Mouse (Mus musculus): ENCODE results near the gene Hoxd8. TPM values are rescaled to one million over a fixed set of nuclear protein-coding genes. Genes with fewer than 3 reads are reported as not detected.

The Hoxd8 gene
- total RNA-seq, 2 experiments from 2014 or later, result 11.7 to 30.6 TPM

- DNase-seq, result no peak
Measured at GRCm38 (mm10) chr2:74735851-74736687, 31.7 kb downstream of the Hoxd8 start.

DNA sequence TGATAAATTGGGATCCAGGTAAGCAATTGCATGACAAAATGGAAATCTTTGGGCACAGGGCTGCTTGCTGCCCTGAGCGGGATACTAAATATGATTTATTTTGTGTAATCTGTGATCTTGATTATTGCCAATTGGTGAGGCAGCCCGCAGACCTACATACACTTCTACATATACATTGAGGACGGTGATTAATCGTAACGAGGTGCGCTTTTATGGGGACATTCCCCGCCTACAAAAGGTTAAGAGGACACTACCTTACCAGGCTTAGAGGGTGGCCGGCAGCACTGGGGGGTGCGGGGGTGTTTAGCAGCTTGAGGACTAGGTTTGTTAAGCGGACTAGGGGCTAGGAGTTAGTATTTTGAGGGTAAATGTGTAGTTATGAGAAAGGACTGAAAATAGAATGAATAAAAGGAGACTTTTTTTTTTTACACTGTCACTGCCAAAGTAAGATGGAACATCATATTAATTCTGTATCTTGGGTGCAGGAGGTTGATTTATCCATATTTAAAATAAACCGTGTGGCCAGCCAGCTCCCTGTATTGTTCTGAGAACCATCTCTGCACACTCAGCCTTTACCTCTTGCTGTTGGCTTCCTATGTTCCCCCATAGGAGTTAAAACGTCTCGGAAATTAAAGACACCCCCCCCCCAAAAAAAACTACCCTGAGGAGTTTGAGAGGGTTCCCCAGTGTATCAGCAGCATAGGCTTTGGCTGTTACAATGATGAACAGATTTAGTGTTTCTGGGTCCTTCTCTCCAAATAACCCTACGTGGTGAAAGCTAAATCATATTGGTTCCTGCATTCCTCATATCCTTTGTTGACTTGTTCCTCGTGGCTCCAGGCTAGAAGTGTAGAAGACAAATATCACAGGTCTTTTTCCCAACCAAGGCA, 32.5 kb downstream of the Hoxd8 start:
- DNase-seq, result no peak

DNA sequence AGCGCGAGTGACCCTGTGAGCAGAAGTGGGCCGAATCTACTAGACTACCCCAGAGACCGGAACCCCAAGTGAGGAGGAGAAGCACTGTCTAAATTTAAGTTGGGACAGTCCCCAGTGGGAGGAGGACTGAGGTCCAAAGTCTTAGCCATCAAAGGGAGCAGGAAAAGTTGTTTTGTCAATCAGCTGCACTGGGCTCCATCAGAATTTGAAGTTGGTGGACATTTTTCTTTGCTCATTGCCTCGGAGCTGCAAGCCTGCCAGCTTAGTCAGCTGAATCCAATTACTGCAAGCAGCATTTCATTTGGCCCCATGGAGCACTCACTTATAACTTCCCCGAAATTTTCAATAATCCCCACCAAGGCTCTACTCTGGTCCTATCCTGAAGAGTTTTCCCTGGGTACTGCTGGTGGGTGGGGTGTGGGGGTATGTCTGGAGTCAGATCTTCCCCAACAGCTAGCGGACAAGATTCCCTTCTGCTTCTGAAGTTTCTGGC, 33.2 kb downstream of the Hoxd8 start:
- no peak for DNase-seq

DNA sequence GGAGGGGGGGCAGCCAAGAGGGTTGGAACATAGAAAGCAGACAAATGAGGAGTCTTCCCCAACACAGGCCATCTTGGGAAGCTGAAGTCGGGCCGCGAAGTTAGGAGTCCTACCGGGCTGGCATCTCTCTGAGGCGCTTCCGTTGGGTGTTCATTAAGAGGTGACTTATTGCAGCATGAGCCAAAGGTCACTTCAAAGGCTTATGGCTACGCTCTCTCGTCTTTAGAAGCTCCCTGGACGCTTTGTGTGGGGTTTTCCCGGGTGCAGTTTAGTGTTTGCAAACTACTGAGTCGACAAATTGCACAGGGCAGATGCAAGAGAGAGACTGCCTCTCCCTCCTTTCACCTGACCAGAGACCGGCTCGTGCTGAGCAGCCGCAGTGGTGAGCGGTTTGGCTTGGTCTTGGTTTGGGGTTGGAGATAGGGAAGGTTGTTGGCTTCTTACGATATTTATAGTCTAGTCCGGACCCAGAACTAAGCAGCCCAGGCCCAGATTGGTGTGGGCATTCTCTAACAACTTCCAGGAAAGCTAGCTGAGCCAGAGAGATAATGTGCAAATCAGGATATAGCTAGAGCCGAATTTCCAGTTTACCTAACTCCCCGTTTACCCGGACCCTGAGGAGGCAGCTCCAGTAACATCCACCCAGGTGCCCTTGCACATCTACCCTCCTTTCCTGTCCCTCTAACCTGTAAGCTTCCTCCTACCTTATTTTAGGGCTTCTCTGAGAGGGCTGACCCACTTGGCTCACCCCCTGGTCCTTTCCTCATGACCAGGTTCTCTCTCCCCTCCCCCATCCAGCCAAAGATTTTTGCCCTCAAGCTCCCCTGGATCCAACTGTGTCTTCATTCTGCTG, 34.4 kb downstream of the Hoxd8 start:
- no peak for DNase-seq

- no peak for DNase-seq
Measured at GRCm38 (mm10) chr2:74739476-74739800, 35.0 kb downstream of the Hoxd8 start.

DNA sequence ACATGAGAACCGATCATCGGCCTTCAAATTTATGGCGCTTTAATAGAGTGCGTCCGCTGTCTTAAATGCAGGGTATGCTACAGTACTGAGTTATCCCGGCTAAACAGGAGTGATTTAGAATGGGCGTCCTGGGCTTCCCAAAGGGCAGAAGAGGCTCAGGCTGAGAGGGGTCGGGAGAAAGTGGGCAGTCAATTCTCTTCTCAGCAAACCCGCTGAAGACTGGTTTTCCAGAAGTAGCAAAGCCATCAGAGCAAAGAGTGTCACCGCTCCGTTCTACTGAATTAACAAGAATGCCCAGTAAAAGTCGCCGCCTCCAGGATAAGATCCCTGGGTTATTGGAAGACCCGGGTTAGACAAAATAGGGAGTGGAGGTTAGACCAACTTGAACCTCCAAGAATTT, 35.5 kb downstream of the Hoxd8 start:
- no peak for DNase-seq

DNA sequence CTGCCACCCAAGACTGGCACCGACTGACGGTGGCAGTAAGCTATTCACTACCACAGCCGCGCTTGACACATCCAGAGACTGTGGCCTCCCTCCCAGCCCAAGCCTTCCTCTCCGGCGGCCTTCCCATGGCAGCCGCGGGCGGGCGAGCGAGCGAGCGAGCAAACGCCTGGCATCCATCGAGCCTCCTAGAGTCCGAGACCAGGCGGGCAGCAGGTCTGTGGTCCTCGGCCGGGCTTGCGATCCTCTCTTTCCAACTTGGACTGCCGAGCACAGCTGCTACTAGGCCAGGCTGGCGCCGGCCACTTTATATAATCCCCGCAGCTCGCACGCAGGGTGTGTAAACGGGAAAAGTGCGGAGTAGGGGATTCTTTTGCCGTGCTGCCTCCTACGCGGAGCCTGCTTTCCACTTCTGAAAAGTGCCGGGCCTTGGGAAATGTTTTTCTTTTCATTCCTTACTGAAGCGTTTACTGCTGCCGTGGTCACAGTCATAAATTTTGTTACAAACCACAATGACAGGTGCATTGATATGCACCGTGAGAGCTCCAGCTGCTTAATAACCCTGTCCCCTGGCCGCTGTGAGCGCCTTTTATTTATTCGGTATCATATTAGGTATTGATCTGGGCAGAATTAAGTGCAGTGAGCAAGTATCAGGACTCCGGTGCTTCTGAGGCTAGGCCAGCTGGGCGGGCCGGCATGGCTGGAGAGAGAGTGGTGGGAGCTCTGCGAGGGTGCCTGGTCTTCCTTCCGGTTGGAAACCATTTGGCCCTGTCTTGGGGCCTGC, 36.1 kb downstream of the Hoxd8 start:
- DNase-seq, result no peak

GRCm38 (mm10) chr2:74741252-74741978, 37.0 kb downstream of the Hoxd8 start:
- DNase-seq, result no peak

GRCm38 (mm10) chr2:74741979-74742277, 37.5 kb downstream of the Hoxd8 start:
- no peak for DNase-seq

DNA sequence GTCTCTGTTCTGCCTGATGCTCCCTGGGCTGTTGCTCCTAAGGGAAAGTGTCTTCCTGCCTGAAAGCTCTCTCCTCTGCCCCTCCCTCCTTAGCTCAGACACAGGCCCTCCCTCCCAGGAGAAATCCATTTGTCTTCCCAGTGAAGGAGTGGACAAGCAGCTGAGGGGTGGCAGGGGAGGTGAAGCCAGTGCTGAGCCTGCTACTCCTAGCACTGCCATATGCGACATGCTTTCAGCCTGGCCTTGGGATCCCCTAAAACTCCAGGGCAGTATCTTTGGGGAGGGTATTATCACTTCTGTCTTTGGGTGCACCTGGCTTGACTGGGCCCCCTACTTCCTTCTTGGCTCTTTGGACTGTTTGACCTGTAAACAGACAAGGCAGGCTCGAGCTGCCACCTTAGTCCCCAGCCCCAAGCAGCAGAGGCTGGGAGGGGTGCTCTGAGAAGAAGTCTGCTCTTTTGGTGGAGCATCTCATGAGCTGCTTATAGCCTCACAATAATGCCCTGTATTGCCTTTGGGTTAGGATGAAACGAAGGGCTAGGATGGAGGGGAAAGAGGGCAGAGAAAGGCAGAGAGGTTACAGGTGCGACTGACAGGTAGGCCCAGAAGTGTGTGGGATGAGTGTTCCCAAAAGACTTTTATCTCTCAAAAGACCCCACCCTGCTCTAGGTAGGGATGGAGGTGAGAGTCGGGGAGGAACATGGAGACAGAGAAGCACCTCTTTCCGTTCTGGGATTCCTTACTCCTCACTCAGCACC, 41.3 kb downstream of the Hoxd8 start:
- DNase-seq, result no peak

DNA sequence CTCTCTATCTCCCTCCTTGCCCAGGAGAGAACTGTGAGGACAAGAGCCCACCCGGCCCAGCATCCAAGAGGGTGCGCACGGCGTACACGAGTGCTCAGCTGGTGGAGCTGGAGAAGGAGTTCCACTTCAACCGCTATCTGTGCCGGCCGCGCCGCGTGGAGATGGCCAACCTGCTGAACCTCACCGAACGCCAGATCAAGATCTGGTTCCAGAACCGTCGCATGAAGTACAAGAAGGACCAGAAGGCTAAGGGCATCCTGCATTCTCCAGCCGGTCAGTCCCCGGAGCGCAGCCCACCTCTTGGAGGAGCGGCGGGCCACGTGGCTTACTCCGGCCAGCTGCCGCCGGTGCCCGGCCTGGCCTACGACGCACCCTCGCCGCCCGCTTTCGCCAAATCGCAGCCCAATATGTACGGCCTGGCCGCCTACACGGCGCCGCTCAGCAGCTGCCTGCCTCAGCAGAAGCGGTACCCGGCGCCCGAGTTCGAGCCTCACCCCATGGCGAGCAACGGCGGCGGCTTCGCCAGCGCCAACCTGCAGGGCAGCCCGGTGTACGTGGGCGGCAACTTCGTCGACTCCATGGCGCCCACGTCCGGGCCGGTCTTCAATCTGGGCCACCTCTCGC, 42.0 kb downstream of the Hoxd8 start:
- no peak for DNase-seq

DNA sequence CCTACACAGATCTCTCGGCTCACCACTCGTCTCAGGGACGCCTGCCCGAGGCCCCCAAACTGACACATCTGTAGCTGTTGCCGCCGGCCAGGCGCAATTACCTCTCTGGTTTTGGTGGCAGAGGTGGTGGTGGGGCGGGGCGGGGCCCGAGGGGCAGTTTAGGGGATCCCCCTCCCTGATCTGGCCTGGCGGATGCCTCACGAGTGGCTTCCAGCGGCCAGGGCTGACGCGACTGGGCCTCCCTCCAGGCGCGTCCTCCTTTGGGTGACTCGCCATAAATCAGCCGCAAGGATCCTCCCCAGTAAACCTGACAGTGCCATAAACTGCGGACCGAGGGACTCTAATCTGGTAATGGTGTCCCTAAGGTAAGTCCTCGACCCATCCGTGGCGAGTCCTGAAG, 42.6 kb downstream of the Hoxd8 start:
- no peak for DNase-seq

GRCm38 (mm10) chr2:74747661-74748141, 43.3 kb downstream of the Hoxd8 start:
- no peak for DNase-seq

- DNase-seq, result no peak
Measured at GRCm38 (mm10) chr2:74748436-74748995, 44.1 kb downstream of the Hoxd8 start.

DNA sequence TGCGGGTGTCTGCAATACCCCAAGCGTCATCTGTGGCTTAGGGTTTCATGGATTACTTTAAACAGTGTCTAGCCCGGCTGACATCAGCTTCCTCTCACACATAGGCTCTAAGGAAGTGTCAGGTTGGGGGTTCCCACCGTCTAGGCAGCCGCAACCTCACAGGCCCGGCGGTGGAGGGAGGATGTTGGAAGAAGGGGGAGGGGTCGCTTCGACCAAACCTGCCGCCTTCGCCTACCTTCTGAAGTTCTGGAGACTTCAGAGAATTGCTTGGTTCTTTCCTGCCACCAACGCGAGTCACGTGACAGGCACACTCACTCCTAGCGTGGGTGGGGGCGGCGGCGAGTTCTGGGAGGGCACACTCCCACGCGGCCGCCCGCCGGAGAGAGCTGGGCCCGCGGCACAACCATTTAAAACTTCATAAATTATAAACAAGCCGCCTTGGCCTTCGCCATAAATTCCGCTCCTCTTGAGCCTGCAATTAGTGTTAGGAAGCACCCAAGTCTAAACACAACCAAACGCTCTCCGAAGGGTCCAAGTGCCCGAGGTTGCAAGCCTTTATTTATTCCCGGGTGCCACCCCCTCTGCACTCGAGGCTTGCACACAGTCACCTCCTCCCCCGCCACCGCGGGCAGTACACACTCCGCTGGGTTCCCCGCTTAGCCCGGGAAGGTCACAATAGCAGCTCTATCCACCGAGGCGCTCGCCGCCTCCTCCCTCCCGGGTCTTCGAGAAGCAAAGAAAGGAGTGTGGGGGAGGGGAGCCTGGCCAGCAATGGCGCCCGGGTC, 45.1 kb downstream of the Hoxd8 start:
- no peak for DNase-seq

DNA sequence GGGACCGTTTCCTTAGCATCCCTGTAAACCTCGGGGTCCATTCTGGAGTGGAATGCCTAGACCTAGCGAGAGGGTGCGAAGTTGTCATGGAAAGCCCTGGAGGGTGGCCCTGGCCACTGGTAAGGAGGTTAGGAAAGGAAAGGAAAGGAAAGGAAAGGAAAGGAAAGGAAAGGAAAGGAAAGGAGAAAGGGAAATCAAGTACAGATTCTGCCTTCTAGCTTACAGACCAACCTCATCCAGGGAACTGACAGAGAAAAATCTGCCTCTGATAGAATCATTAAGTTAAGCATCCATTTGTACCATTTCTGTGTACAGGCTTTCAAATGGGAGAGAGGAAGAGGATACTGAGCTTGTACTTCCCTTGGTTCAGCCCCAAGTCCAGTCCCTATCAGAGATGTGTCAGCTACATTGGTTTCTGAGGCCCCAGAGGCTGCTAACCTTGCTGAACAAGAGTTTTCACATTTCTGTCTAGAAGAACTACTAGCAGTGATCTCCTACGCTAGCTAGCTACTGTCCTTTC, 46.4 kb downstream of the Hoxd8 start:
- no peak for DNase-seq

DNA sequence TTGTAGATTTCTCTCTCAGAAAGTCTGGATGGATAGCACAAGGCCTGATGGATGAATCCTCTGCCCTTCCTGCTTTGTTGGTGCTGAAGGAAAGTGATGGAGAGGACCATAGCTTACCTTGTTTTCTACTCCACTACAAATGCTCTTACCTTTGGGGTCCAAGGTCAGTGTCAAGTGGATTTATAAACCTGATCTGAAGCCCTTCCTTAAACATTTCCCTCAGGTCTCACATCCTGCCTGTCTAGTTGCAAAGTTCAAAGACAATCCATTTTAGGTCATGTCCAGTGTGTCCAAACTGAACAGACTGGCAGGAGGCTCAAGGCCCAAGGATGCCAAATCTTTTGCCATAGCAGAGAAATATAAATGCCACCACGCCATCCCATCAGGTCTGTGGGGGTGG, 47.4 kb downstream of the Hoxd8 start:
- no peak for DNase-seq

Data from gastrocnemius, postnatal 25 days (tissue).